Mouse (Mus musculus) megakaryocyte, embryonic 14.5 days (primary cell): ENCODE measurements at regions not wholly inside any gene's neighbourhood (a gene's known extent, or its start where the extent isn't known, plus 50 kb on each side); places are given as distances from the start of the nearest gene placed in this dataset.

Experiments used
- H3K27me3 ChIP-seq: replicated peaks from 2 replicates; pipeline ENCODE3; 2012; ENCODE audit warnings: inconsistent platforms
- H3K36me3 ChIP-seq: replicated peaks from 2 replicates; pipeline ENCODE3; 2012; ENCODE audit warnings: low read length, inconsistent platforms, mixed read lengths
- H3K4me1 ChIP-seq: 2 replicates; pipeline ENCODE4 v1.6.1; 2012; ENCODE audit warnings: inconsistent platforms
- H3K4me3 ChIP-seq: replicated peaks from 2 replicates; pipeline ENCODE3; 2012; ENCODE audit warnings: moderate library complexity, mild to moderate bottlenecking, inconsistent platforms
- H3K9me3 ChIP-seq: 2 replicates; pipeline ENCODE4 v1.6.1; 2012; ENCODE audit warnings: inconsistent platforms
- FLI1 ChIP-seq: IDR thresholded peaks from 2 replicates; pipeline ENCODE4 v1.6.1; 2012; ENCODE audit warnings: low read length, inconsistent platforms, mixed read lengths
- GATA1 ChIP-seq: IDR thresholded peaks from 3 replicates; pipeline ENCODE4 v1.6.1; 2012; ENCODE audit warnings: mixed read lengths, low read length, inconsistent platforms, borderline replicate concordance

- Histone ChIP-seq H3K36me3 (no peaks in the 10 kb centered on the region), H3K9me3 (peaks cover 15% of the 10 kb centered on the region), H3K27me3 (no peaks in the 10 kb centered on the region), H3K4me1 (no peaks in the 10 kb centered on the region), H3K4me3 (no peak overlapping the region)
- no peak for TF ChIP-seq GATA1
- TF ChIP-seq FLI1 = no peak
Observed at GRCm38 (mm10) chr6:117572006-117572405, 269.0 kb upstream of the Zfp637 start.

- H3K27me3 ChIP-seq = no peaks in the 10 kb centered on the region
Observed at GRCm38 (mm10) chr6:117573371-117573770, 267.6 kb upstream of the Zfp637 start.

GRCm38 (mm10) chr6:117574146-117574545, 266.8 kb upstream of the Zfp637 start:
- Histone ChIP-seq H3K4me1 (no peaks in the 10 kb centered on the region), H3K4me3 (no peak overlapping the region), H3K27me3 (no peaks in the 10 kb centered on the region), H3K36me3 (no peaks in the 10 kb centered on the region), H3K9me3 (peaks cover 12% of the 10 kb centered on the region)
- TF ChIP-seq GATA1 (no peak), FLI1 (no peak)

More at GRCm38 (mm10) chr6:117573371-117573770, 267.6 kb upstream of the Zfp637 start:
- Histone ChIP-seq H3K4me3 (no peak overlapping the region), H3K36me3 (no peaks in the 10 kb centered on the region), H3K4me1 (no peaks in the 10 kb centered on the region), H3K9me3 (peaks cover 15% of the 10 kb centered on the region)
- no peak for TF ChIP-seq GATA1
- TF ChIP-seq FLI1 = no peak

GRCm38 (mm10) chr6:117575057-117575456, 265.9 kb upstream of the Zfp637 start:
- Histone ChIP-seq H3K4me1 (no peaks in the 10 kb centered on the region), H3K36me3 (no peaks in the 10 kb centered on the region), H3K4me3 (no peak overlapping the region), H3K9me3 (0 out of 2 replicates have a peak, but pooled peaks cover 7% of the 10 kb centered on the region), H3K27me3 (no peaks in the 10 kb centered on the region)
- TF ChIP-seq FLI1 (no peak), GATA1 (no peak)

- TF ChIP-seq GATA1 = no peak
- TF ChIP-seq FLI1 = no peak
- Histone ChIP-seq H3K4me1 (no peaks in the 10 kb centered on the region), H3K27me3 (no peaks in the 10 kb centered on the region), H3K36me3 (no peaks in the 10 kb centered on the region), H3K4me3 (no peak overlapping the region), H3K9me3 (0 out of 2 replicates have a peak, but pooled peaks cover 4% of the 10 kb centered on the region)
Observed at GRCm38 (mm10) chr6:117576021-117576420, 265.0 kb upstream of the Zfp637 start.

- H3K27me3 ChIP-seq = no peaks in the 10 kb centered on the region
- TF ChIP-seq GATA1 = no peak
- TF ChIP-seq FLI1 = no peak
- 0 out of 2 replicates have a peak, but pooled peaks cover 4% of the 10 kb centered on the region for H3K9me3 ChIP-seq
Observed at GRCm38 (mm10) chr6:117577539-117578521, 263.1 kb upstream of the Zfp637 start.

GRCm38 (mm10) chr6:117580951-117581350, 260.0 kb upstream of the Zfp637 start:
- no peak overlapping the region for H3K4me3 ChIP-seq
- peaks cover 6% of the 10 kb centered on the region for H3K9me3 ChIP-seq
- no peaks in the 10 kb centered on the region for H3K27me3 ChIP-seq
- no peak for TF ChIP-seq GATA1
- no peak for TF ChIP-seq FLI1
- no peaks in the 10 kb centered on the region for H3K4me1 ChIP-seq
- no peaks in the 10 kb centered on the region for H3K36me3 ChIP-seq

More at GRCm38 (mm10) chr6:117577539-117578521, 263.1 kb upstream of the Zfp637 start:
- H3K4me3 ChIP-seq = no peak overlapping the region
- H3K4me1 ChIP-seq = no peaks in the 10 kb centered on the region
- H3K36me3 ChIP-seq = no peaks in the 10 kb centered on the region

- Histone ChIP-seq H3K27me3 (no peaks in the 10 kb centered on the region), H3K4me3 (no peak overlapping the region), H3K36me3 (no peaks in the 10 kb centered on the region), H3K4me1 (no peaks in the 10 kb centered on the region), H3K9me3 (peaks cover 6% of the 10 kb centered on the region)
- TF ChIP-seq GATA1 = no peak
Observed at GRCm38 (mm10) chr6:117583121-117583520, 257.9 kb upstream of the Zfp637 start.

- TF ChIP-seq GATA1 = no peak
- no peak for TF ChIP-seq FLI1
- no peaks in the 10 kb centered on the region for H3K27me3 ChIP-seq
Observed at GRCm38 (mm10) chr6:117584563-117584962, 256.4 kb upstream of the Zfp637 start.

More at GRCm38 (mm10) chr6:117584563-117584962, 256.4 kb upstream of the Zfp637 start:
- H3K36me3 ChIP-seq = no peaks in the 10 kb centered on the region
- H3K9me3 ChIP-seq = peaks cover 6% of the 10 kb centered on the region
- H3K4me3 ChIP-seq = no peak overlapping the region
- no peaks in the 10 kb centered on the region for H3K4me1 ChIP-seq
